ENCODE assay signal across 28 mouse cellular contexts in genomic region chr2:87481158-87481557, GRCm38 (mm10). TPM values are rescaled to one million over a fixed set of nuclear protein-coding genes. Genes with fewer than 3 reads are reported as not detected.
"Had no signal": no experiment of that assay in that cellular context is flagged by ENCODE, and none has a peak within 500 bp of the region (broad histone marks: within the 10 kb centered on the region; RNA-seq: fewer than 3 reads in every experiment).

No protein-coding gene starts in this region.

- H3K27ac ChIP-seq: midbrain, embryonic 10.5 days; midbrain, embryonic 12.5 days; neural tube, embryonic 13.5 days; neural tube, embryonic 15.5 days; stomach, embryonic 15.5 days; stomach, postnatal 0 days had no signal

- H3K9ac ChIP-seq: lung, embryonic 14.5 days; midbrain, embryonic 12.5 days; neural tube, embryonic 13.5 days; neural tube, embryonic 15.5 days; stomach, embryonic 15.5 days had no signal

- H3K9me3 ChIP-seq: midbrain, embryonic 10.5 days; midbrain, embryonic 12.5 days; neural tube, embryonic 13.5 days; neural tube, embryonic 15.5 days; stomach, embryonic 15.5 days had no signal

- H3K4me1 ChIP-seq: midbrain, embryonic 10.5 days; midbrain, embryonic 12.5 days; neural tube, embryonic 13.5 days; neural tube, embryonic 15.5 days; stomach, embryonic 15.5 days had no signal

- DNase-seq: lung, adult 18-20 months; lung, embryonic 14.5 days; lung, postnatal 10 days; lung, postnatal 4 days; midbrain, embryonic 14.5 days; retina, postnatal 1 day; right cerebral cortex, adult 18-20 months; right cerebral cortex, postnatal 25 days; right cerebral cortex, postnatal 4 days; spleen, adult 18-20 months; thymus, adult 2 months; thymus, postnatal 25 days; thymus, postnatal 4 days had no signal

- H3K36me3 ChIP-seq: midbrain, embryonic 10.5 days; midbrain, embryonic 12.5 days; neural tube, embryonic 13.5 days; neural tube, embryonic 15.5 days; stomach, embryonic 15.5 days had no signal

- H3K27me3 ChIP-seq: midbrain, embryonic 12.5 days; neural tube, embryonic 13.5 days; neural tube, embryonic 15.5 days; stomach, embryonic 15.5 days had no signal

- H3K4me3 ChIP-seq: midbrain, embryonic 10.5 days; midbrain, embryonic 12.5 days; myocyte; neural tube, embryonic 13.5 days; neural tube, embryonic 15.5 days; stomach, embryonic 15.5 days had no signal

RNA-seq across cellular contexts. Expression of gene Pramel7, which starts 15.7 kb away (rescaled TPM):
- total RNA-seq: megakaryocyte, adult 5-6 weeks; megakaryocyte-erythroid progenitor cell, adult 5-6 weeks had no signal
- polyA plus RNA-seq: lung, embryonic 14.5 days; lung, embryonic 16.5 days; midbrain, embryonic 10.5 days; midbrain, embryonic 12.5 days; midbrain, embryonic 14.5 days; midbrain, embryonic 16.5 days; myocyte; neural tube, embryonic 11.5 days; neural tube, embryonic 13.5 days; neural tube, embryonic 15.5 days; small intestine, adult 2 months; stomach, embryonic 15.5 days; stomach, postnatal 0 days; thymus, adult 2 months; urinary bladder, adult 2 months had no signal

RNA-seq across cellular contexts. Expression of gene Pramel6, which starts 25.2 kb away (rescaled TPM):
- total RNA-seq: megakaryocyte, adult 5-6 weeks; megakaryocyte-erythroid progenitor cell, adult 5-6 weeks had no signal
- polyA plus RNA-seq: lung, embryonic 14.5 days; lung, embryonic 16.5 days; midbrain, embryonic 10.5 days; midbrain, embryonic 12.5 days; midbrain, embryonic 14.5 days; midbrain, embryonic 16.5 days; myocyte; neural tube, embryonic 11.5 days; neural tube, embryonic 13.5 days; neural tube, embryonic 15.5 days; small intestine, adult 2 months; stomach, embryonic 15.5 days; stomach, postnatal 0 days; testis, adult 2 months; thymus, adult 2 months; urinary bladder, adult 2 months had no signal

RNA-seq across cellular contexts. Expression of gene Olfr1126, which starts 27.4 kb away (rescaled TPM):
- total RNA-seq: megakaryocyte, adult 5-6 weeks; megakaryocyte-erythroid progenitor cell, adult 5-6 weeks had no signal
- polyA plus RNA-seq: lung, embryonic 14.5 days; lung, embryonic 16.5 days; midbrain, embryonic 10.5 days; midbrain, embryonic 12.5 days; midbrain, embryonic 14.5 days; midbrain, embryonic 16.5 days; myocyte; neural tube, embryonic 11.5 days; neural tube, embryonic 13.5 days; neural tube, embryonic 15.5 days; small intestine, adult 2 months; stomach, embryonic 15.5 days; stomach, postnatal 0 days; testis, adult 2 months; thymus, adult 2 months; urinary bladder, adult 2 months had no signal

RNA-seq across cellular contexts. Expression of gene Olfr153, which starts 50.4 kb away (rescaled TPM):
- total RNA-seq: megakaryocyte, adult 5-6 weeks; megakaryocyte-erythroid progenitor cell, adult 5-6 weeks had no signal
- polyA plus RNA-seq: lung, embryonic 14.5 days; lung, embryonic 16.5 days; midbrain, embryonic 10.5 days; midbrain, embryonic 12.5 days; midbrain, embryonic 14.5 days; midbrain, embryonic 16.5 days; myocyte; neural tube, embryonic 11.5 days; neural tube, embryonic 13.5 days; neural tube, embryonic 15.5 days; small intestine, adult 2 months; stomach, embryonic 15.5 days; stomach, postnatal 0 days; thymus, adult 2 months; urinary bladder, adult 2 months had no signal

RNA-seq across cellular contexts. Expression of gene Olfr1124, which starts 51.1 kb away (rescaled TPM):
- total RNA-seq: megakaryocyte, adult 5-6 weeks; megakaryocyte-erythroid progenitor cell, adult 5-6 weeks had no signal
- polyA plus RNA-seq: lung, embryonic 14.5 days; midbrain, embryonic 14.5 days; myocyte; neural tube, embryonic 11.5 days; small intestine, adult 2 months; stomach, postnatal 0 days; testis, adult 2 months; thymus, adult 2 months; urinary bladder, adult 2 months had no signal
